Mouse (Mus musculus): ENCODE measurements around the gene Npas2.

- TF ChIP-seq CTCF (IDR thresholded peaks at IDR 0.05; ENCODE audit: control insufficient read depth, insufficient read depth, insufficient replicate concordance, low read depth, low read length) (no peak), POLR2A (IDR thresholded peaks at IDR 0.05; ENCODE audit: control insufficient read depth, low read depth, low read length) (no peak)
These were observed 11.5 kb downstream of the Npas2 start for GRCm38 (mm10) chr1:39205021-39205420.
